Mouse (Mus musculus) kidney, embryonic 14.5 days (tissue): ENCODE data around the gene Gm11114. TPM values are rescaled to one million over a fixed set of nuclear protein-coding genes. Genes with fewer than 3 reads are reported as not detected.

Experiments used
- ATAC-seq: fragments of 200-750 bp; cut with Nextera tagmentation; 2 replicates; pipeline ENCODE4 v1.8.0; 2017; ENCODE audit warnings: moderate number of reproducible peaks, mild to moderate bottlenecking, moderate TSS enrichment, moderate library complexity; ENCODE audit not compliant: low FRiP score, low TSS enrichment
- H3K27ac ChIP-seq: fragments of 300-500 bp; sonication (generic); 2 replicates; pipeline ENCODE4 v1.5.1; 2014; ENCODE audit warnings: low read depth, mild to moderate bottlenecking, low read length, moderate library complexity, mixed read lengths
- H3K27me3 ChIP-seq: fragments of 300-500 bp; sonication (generic); 2 replicates; pipeline ENCODE4 v1.6.1; 2014; ENCODE audit warnings: mild to moderate bottlenecking, low read length; ENCODE audit not compliant: control insufficient read depth, insufficient read depth
- H3K36me3 ChIP-seq: fragments of 300-500 bp; sonication (generic); 2 replicates; pipeline ENCODE4 v1.6.1; 2014; ENCODE audit warnings: low read length, mixed read lengths; ENCODE audit not compliant: control insufficient read depth, insufficient read depth
- H3K4me1 ChIP-seq: fragments of 300-500 bp; sonication (generic); 2 replicates; pipeline ENCODE4 v1.6.1; 2014; ENCODE audit warnings: low read length, mixed read lengths; ENCODE audit not compliant: control insufficient read depth, insufficient read depth
- H3K4me2 ChIP-seq: fragments of 300-500 bp; sonication (generic); replicated peaks from 2 replicates; pipeline ENCODE4 v1.6.1; 2014; ENCODE audit warnings: low read depth, mild to moderate bottlenecking, low read length
- H3K4me3 ChIP-seq: fragments of 300-500 bp; sonication (generic); 2 replicates; pipeline ENCODE4 v1.5.1; 2014; ENCODE audit warnings: mild to moderate bottlenecking, low read length
- H3K9ac ChIP-seq: fragments of 300-500 bp; sonication (generic); 2 replicates; pipeline ENCODE4 v1.6.1; 2014; ENCODE audit warnings: low read depth, mild to moderate bottlenecking, low read length, moderate library complexity
- H3K9me3 ChIP-seq: fragments of 300-500 bp; sonication (generic); 2 replicates; pipeline ENCODE4 v1.6.1; 2016; ENCODE audit warnings: low read length; ENCODE audit not compliant: control insufficient read depth
- WGBS: fragments of 180-500 bp; shearing (Covaris S2); extraction: QIAGEN DNeasy Blood & Tissue Kit; methylation state at CpG from one replicate; pipeline ENCODE4 v1.1.7; 2014; 5-methylcytosine and 5-hydroxymethylcytosine counted together
- polyA plus RNA-seq: library from polyadenylated mRNA; unstranded; fragments of >200 nt; fragmentation: Nextera tagmentation; extraction: Ambion mirVana; gene quantifications from 2 replicates; pipeline ENCODE4 v1.2.1, GENCODE M21; 2014

Gm11114 gene
- polyA plus RNA-seq, 1 experiment from 2014 or later = not detected

- no peak for ATAC-seq
- WGBS = 70% methylated on average over 8 of the region's 8 CpGs
- Histone ChIP-seq H3K4me2 (no peak overlapping the region), H3K9me3 (no peaks in the 10 kb centered on the region), H3K27me3 (no peaks in the 10 kb centered on the region), H3K27ac (no peak overlapping the region), H3K4me1 (peaks cover 4% of the 10 kb centered on the region; the same call in 1 of the 2 replicates), H3K36me3 (no peaks in the 10 kb centered on the region), H3K9ac (no peak overlapping the region), H3K4me3 (no peak overlapping the region)
Measured at GRCm38 (mm10) chr9:85342892-85343785, 30.6 kb downstream of the Gm11114 start.

- 30% methylated on average over 10 of the region's 10 CpGs for WGBS
- no peak for ATAC-seq
- H3K4me2 ChIP-seq = no peak overlapping the region; the same call in 1 of the 2 replicates
Measured at GRCm38 (mm10) chr9:85347823-85348523, 35.4 kb downstream of the Gm11114 start.

GRCm38 (mm10) chr9:85355559-85355958 is 43.0 kb downstream of the Gm11114 start:
- no peaks in the 10 kb centered on the region for H3K27me3 ChIP-seq
- H3K9me3 ChIP-seq = no peaks in the 10 kb centered on the region
- no peaks in the 10 kb centered on the region for H3K36me3 ChIP-seq
- H3K4me1 ChIP-seq = no peaks in the 10 kb centered on the region
- WGBS = 90% methylated on average over 5 of the region's 5 CpGs
- H3K9ac ChIP-seq = no peak overlapping the region
- H3K27ac ChIP-seq = no peak overlapping the region
- no peak overlapping the region for H3K4me2 ChIP-seq
- ATAC-seq = no peak
- no peak overlapping the region for H3K4me3 ChIP-seq

More at GRCm38 (mm10) chr9:85347823-85348523, 35.4 kb downstream of the Gm11114 start:
- peaks cover 4% of the 10 kb centered on the region; the same call in 1 of the 2 replicates for H3K4me1 ChIP-seq
- no peaks in the 10 kb centered on the region for H3K27me3 ChIP-seq
- no peaks in the 10 kb centered on the region for H3K9me3 ChIP-seq
- H3K36me3 ChIP-seq = no peaks in the 10 kb centered on the region
- no peak overlapping the region for H3K9ac ChIP-seq
- H3K27ac ChIP-seq = no peak overlapping the region
- no peak overlapping the region for H3K4me3 ChIP-seq

- H3K4me3 ChIP-seq = no peak overlapping the region
- H3K4me2 ChIP-seq = no peak overlapping the region
- WGBS = 87% methylated on average over 7 of the region's 7 CpGs
- H3K9me3 ChIP-seq = no peaks in the 10 kb centered on the region
- no peaks in the 10 kb centered on the region for H3K36me3 ChIP-seq
- H3K27ac ChIP-seq = no peak overlapping the region
- H3K4me1 ChIP-seq = no peaks in the 10 kb centered on the region
- no peak for ATAC-seq
- no peaks in the 10 kb centered on the region for H3K27me3 ChIP-seq
- H3K9ac ChIP-seq = no peak overlapping the region
Measured at GRCm38 (mm10) chr9:85357154-85357860, 44.7 kb downstream of the Gm11114 start.

Other genes with a start within 250 kb of the Gm11114 start
- 2.3 and 2.6 TPM in 2 replicates for gene Tent5a, start 14.6 kb downstream of the Gm11114 start, polyA plus RNA-seq